Mouse (Mus musculus) retina, adult 2 months (tissue): ENCODE measurements at regions not wholly inside any gene's neighbourhood (a gene's known extent, or its start where the extent isn't known, plus 50 kb on each side); places are given as distances from the start of the nearest gene placed in this dataset.

ENCODE experiments used
- DNase-seq: peaks from one replicate; pipeline ENCODE4 v3.0.0-alpha.2; 2012; ENCODE audit warnings: low read depth, low spot score

DNA sequence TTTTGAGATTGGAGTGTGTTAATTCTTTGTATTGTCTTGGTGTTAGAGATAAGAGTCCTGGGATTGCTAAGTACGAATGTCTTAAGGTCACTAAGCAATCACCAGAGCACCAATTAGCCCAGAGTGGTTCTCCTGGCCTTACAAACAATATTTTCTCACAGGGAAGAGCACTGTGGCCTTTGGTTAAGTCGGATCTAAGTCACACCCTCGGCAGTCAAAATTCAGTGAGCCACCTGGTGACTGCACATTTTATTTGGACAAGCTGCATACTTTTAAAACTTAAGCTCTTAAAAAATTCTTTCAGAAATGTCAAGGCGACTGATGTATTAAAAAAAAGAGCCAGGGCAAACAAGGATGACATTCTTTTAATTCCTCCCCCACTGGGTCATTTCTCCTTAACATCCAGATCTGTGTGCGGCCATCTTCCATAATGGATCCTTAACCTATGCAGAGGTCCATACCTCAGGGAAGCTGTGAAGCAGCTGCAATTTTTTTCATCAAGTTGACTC is 60.9 kb upstream of the Foxa2 start:
- no peak for DNase-seq

DNA sequence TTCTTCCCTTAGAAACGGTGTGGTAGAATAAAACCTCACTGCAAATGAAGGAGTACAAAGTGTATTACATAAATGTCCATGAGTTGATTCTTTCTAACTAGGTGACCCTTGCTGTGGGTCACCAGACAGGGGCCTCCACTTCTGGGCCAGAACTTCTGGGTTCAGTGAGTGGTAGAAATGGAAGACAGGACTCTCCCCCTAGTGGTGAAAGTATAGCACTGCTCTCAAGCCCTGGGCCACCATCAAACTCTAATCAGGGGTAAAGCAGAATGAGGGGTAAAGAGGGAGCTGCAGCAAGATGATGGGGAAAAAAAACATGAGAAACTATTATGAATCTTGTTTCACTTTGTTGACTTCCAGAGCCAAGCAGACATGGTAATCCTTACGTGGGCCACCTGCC is 63.4 kb upstream of the Foxa2 start:
- DNase-seq = no peak

DNA sequence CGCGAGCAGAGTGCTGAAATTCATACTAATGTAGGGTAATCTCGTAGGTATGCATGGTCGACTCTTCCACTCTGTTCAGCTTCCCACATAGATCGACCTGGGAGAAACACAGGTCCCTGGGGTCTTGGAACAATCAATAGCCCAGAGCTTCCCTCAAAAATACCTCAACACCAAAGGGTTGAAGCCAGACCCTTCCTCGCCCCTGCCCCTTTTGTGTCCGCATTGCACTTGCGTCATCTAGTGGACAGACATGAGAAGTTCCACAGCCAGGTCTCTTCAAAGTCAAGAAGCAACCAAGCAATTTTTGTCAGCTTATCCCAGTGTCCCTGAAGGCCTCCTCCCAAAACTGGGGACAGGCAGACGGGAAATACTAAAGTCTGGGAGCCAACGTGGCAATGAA is 65.1 kb upstream of the Foxa2 start:
- no peak for DNase-seq

DNA sequence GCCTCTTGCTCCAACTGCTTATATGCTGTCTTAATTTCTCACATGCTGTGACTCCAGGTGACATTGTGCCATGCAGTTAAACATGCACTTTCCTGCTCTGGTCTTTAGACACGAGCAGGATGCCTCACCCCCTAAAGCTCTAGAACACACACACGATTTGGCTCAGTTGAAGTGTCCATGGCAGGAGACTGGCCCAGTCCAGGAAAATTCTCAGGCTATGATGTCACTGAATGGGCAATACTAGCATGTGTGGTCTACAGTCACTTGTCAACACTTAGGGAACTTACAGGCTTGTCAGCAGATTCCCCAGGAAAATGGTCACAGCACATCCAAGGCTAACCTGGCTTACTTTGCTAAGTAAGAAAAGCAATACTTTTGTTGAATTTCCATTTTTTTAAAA is 66.4 kb upstream of the Foxa2 start:
- no peak for DNase-seq

DNA sequence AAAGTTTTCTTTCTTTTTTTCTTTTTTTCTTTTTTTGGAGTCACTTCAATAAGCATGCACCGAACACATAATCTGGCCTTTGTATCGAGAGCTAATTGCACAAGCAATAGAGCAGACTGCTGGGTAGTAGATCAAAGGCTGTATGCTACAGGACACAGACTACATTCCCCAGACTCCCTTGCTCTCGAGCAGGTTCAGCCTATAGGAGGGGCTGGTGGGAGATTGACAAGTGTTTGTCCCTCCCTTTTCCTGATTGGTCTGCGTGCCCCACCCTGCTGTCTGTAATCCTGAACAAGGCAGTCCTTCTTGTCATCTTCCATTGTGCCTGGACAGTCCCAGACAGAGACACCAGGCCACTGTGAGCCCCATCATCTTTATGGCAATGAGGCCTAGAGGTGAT is 67.8 kb upstream of the Foxa2 start:
- DNase-seq = no peak

DNA sequence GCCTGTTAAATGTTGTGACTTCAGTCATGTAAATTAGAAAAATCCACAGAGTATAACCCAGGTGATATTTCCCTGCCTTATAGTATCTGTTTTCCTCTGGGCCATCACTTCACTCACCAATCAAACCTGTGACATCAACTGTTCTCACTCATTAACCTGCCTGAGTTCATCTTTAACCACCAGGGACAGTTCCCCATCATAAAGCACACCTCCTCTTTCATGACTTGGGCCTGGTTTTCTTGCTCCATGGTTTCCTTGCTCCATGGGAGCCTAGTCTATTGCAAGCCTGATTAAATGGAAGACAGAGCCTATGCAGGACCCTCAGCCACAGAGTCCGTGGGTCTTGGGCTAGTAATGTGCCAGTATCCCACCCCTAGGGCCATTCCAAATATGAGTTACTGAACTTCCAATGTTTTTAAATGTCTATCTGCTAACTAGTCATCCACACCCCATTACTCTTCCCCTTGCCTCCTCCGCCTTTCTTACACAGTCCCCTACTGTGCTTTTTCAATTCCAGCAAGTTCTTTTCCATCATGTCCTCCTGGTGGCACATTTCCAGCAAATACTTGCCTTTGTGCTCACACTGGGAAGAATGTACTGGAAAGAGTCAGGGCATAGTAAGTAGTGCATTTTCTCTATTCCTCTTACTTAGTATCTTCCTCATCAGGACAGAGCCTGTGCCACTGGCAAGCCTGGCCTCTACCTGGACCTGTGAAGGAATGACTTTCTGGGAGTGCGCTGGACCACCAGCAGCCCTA is 69.4 kb upstream of the Foxa2 start:
- no peak for DNase-seq

GRCm38 (mm10) chr2:148117420-148117819 is 70.7 kb upstream of the Foxa2 start:
- no peak for DNase-seq

DNA sequence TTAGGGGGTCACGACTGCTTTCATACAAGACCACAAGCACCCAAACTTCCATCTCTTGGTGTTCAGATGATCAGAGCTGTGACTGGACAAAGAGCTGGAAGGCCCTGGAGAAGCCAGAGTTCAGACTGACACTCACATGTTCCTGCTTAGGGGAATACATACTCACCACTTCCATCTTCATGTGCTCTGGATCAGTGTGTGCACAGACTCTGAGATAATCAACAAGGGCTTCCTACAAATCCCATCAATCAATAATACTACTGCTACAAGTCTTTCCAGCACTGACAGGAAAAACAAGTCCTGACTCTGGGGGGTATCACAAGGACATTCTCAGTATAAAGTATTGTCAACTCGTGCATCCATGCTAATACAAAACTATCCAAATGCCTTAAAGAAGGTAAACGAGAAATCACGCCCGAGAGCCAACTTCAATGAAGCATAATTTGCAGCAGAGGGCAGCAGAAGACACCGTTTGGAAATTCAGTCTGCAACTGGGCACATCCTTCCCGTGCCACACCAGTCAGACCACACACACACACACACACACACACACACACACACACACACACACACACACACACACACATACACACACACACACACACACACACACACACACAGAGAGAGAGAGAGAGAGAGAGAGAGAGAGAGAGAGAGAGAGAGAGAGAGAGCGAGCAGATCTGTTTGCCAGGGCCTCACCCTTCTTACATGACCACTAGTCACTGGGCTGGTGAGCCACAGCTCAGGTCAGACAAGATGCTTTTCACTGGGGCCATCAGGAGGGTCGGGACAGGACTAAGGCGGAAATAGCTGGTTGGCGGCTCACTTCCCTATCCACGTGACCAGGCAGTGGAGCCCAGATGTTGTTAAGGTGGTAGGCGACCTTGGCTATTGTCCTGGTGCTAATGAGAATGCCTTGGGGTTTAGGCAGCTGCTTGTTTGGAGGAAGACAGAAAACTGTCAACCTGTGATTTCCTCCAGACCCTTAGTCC is 75.4 kb upstream of the Foxa2 start:
- peak; percentile 9 for DNase-seq

- no peak for DNase-seq
These were observed 77.0 kb upstream of the Foxa2 start for GRCm38 (mm10) chr2:148123780-148124179.

GRCm38 (mm10) chr2:148133811-148134210 is 87.0 kb upstream of the Foxa2 start:
- DNase-seq = no peak

DNA sequence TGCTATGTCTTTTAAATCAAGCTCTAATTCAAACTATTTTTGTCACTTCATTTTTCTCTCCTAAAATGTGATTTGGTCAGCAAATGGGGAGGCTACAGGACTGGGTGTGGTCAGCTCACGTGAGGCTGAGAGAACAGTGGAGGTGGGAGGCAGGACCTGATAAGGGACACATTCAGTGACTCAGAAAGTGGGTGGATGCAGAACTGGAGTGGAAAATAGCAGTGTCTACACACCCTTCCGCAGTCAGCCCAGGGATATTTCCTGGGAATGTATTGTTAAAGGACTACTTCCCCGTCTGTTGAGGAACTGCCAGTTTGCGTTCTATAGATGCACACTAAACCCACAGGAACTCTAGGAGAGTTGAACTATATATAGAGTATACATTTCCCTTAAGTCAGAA is 95.2 kb upstream of the Foxa2 start:
- no peak for DNase-seq

- DNase-seq = no peak
These were observed 98.0 kb upstream of the Foxa2 start for GRCm38 (mm10) chr2:148144816-148145215.

- DNase-seq = no peak
These were observed 101.5 kb upstream of the Foxa2 start for GRCm38 (mm10) chr2:148148272-148148671.

DNA sequence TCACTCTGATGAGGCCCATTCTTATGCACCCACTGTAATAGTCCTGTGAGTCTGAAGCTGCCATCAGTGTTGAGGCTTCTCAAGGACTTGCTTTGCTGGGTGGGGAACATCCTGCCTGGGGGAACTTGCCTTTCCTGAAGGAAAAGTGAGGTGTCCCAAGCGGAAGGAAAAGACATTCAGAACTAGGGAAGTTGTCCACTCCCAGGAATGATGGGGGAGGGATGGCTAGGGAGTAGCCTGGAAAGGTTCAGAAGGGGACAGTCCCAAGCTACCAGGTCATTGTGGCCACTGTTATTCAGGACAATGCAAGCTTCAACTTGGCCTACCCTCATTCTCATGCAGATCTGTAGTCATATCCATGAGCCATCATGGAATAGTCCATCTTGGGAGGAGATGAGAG is 102.7 kb upstream of the Foxa2 start:
- DNase-seq = no peak

DNA sequence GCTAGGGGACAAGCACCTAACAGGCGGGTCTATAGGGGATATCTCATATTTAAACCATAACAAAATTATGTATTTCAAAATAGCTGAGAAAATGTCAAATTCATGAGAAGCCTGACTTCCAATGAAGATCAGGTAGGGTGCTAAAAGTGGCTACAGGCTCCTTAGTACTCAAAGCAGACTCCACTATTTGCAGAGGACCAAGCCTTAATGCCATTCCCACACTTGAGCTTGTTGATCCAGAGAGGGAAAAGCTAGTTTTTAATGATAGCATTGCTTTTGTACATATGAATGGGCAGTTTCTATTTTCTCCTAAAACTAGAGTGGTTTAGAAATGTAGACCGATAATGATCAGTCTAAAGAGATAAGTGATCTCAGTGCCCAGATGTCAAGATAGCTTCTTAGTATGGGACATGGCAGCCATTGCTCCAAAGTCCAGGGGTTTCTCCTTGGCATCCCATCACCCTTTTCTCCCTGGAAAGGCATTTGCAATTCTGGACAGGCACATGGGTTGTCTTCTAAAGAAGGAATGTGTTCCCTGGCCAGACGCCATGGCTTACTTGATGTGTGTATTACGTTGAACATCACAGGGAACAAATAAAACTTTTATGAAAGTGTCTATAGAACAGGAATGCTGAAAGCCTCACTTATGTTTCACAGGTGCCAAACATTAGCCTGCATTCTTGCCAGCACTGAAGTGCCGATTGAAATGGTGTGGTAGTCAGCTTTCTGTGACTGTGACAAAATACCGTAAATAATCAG is 106.9 kb upstream of the Foxa2 start:
- no peak for DNase-seq

DNA sequence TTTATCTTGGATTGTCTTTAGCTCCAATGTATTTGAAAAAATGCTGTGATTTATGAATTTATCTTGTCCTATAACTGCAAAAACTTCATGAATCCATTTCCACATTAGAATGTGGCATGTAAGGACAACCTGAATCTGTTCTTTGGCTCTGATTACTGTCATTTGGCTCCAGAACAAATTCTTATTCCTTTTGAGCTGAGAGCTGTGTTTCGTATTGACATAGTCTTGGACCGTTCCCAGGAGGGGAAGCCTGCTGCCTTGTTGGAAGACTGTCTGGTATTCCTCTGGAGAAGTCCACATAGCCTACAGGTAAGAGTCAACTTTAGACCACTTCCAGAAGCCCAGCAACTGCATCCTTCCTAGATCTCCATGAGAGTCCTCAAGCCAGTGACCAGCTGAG is 109.4 kb upstream of the Foxa2 start:
- DNase-seq = no peak

- DNase-seq = no peak
These were observed 112.3 kb upstream of the Foxa2 start for GRCm38 (mm10) chr2:148159028-148159600.

DNA sequence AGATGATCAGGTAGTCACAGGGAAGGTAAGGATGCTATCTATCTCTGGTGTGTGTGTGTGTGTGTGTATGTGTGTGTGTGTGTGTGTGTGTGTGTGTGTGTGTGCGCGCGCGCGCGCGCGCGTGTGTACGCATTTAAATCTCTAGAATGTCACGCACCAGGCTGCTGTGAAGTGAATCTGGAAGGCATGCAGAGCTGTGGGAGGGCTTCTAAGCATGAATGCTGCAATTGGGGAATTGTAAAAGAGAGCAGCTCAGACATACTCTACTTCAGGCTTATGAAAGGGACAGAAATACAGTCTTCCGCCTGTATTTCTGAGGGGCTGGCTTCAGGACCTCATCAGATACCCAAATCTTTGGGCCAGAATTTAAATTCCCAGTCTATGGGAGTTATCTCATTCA is 114.2 kb upstream of the Foxa2 start:
- DNase-seq = no peak

GRCm38 (mm10) chr2:148161966-148162365 is 115.2 kb upstream of the Foxa2 start:
- DNase-seq = no peak

GRCm38 (mm10) chr2:148162562-148162961 is 115.8 kb upstream of the Foxa2 start:
- no peak for DNase-seq

GRCm38 (mm10) chr2:148171113-148171512 is 124.3 kb upstream of the Foxa2 start:
- DNase-seq = no peak
